Mouse (Mus musculus) layer of hippocampus, adult 11-12 months (tissue): ENCODE data around the gene Pcnp.
"Not testable (repeated sequence)": the region's sequence is repeated elsewhere in the genome, so short reads cannot be mapped to it uniquely, and the experiment has no call there.

Experiments used
- DNase-seq: peaks from one replicate; pipeline ENCODE4 v3.0.0; 2022; ENCODE audit warnings: low spot score

Pcnp gene

GRCm38 (mm10) chr16:55967221-55967620, 62.3 kb downstream of the Pcnp start:
- no peak for DNase-seq

GRCm38 (mm10) chr16:55966212-55966871, 63.2 kb downstream of the Pcnp start, which contains the start of gene Rpl24:
TSS of gene Rpl24 (plus strand) at chr16:55966275.
- peak; percentile 96 for DNase-seq

- DNase-seq, result peak; percentile 65
Observed at GRCm38 (mm10) chr16:55964126-55964949, 65.2 kb downstream of the Pcnp start.

GRCm38 (mm10) chr16:55963068-55963467, 66.5 kb downstream of the Pcnp start:
- not testable (repeated sequence) for DNase-seq
